Mouse (Mus musculus) limb, embryonic 12.5 days (tissue): ENCODE results near the gene Henmt1. TPM values are rescaled to one million over a fixed set of nuclear protein-coding genes. Genes with fewer than 3 reads are reported as not detected.

ENCODE experiments used
- ATAC-seq: fragments of 200-750 bp; cut with Nextera tagmentation; 2 replicates; pipeline ENCODE4 v1.8.0; 2017; ENCODE audit warnings: low read depth, moderate TSS enrichment; ENCODE audit not compliant: insufficient number of reproducible peaks, insufficient read depth, low FRiP score, low TSS enrichment
- H3K27ac ChIP-seq: fragments of 300-500 bp; sonication (generic); 2 replicates; pipeline ENCODE4 v1.5.1; 2016; ENCODE audit warnings: mild to moderate bottlenecking, moderate library complexity
- H3K27me3 ChIP-seq: fragments of 300-500 bp; sonication (generic); 2 replicates; pipeline ENCODE4 v1.6.1; 2016; ENCODE audit warnings: mild to moderate bottlenecking, moderate library complexity
- H3K36me3 ChIP-seq: fragments of 300-500 bp; sonication (generic); 2 replicates; pipeline ENCODE4 v1.6.1; 2016; ENCODE audit warnings: mild to moderate bottlenecking, moderate library complexity
- H3K4me1 ChIP-seq: fragments of 300-500 bp; sonication (generic); replicated peaks from 2 replicates; pipeline ENCODE4 v1.6.1; 2016
- H3K4me2 ChIP-seq: fragments of 300-500 bp; sonication (generic); 2 replicates; pipeline ENCODE4 v1.6.1; 2016; ENCODE audit warnings: mild to moderate bottlenecking, moderate library complexity
- H3K4me3 ChIP-seq: fragments of 300-500 bp; sonication (generic); replicated peaks from 2 replicates; pipeline ENCODE4 v1.5.1; 2016; ENCODE audit warnings: mild to moderate bottlenecking
- H3K9ac ChIP-seq: fragments of 300-500 bp; sonication (generic); replicated peaks from 2 replicates; pipeline ENCODE4 v1.6.1; 2016; ENCODE audit warnings: mild to moderate bottlenecking, moderate library complexity
- H3K9me3 ChIP-seq: fragments of 300-500 bp; sonication (generic); 2 replicates; pipeline ENCODE4 v1.6.1; 2016; ENCODE audit warnings: mild to moderate bottlenecking, moderate library complexity
- WGBS: fragments of 180-500 bp; shearing (Covaris S2); methylation state at CpG from one replicate; pipeline ENCODE4 v1.1.7; 2016; 5-methylcytosine and 5-hydroxymethylcytosine counted together
- polyA plus RNA-seq: library from polyadenylated mRNA; unstranded; fragments of >200 nt; fragmentation: Nextera tagmentation; extraction: Ambion mirVana; gene quantifications from 2 replicates; pipeline ENCODE4 v1.2.1, GENCODE M21; 2016

Gene Henmt1
- polyA plus RNA-seq, result 1.5 and 1.6 TPM in 2 replicates

DNA sequence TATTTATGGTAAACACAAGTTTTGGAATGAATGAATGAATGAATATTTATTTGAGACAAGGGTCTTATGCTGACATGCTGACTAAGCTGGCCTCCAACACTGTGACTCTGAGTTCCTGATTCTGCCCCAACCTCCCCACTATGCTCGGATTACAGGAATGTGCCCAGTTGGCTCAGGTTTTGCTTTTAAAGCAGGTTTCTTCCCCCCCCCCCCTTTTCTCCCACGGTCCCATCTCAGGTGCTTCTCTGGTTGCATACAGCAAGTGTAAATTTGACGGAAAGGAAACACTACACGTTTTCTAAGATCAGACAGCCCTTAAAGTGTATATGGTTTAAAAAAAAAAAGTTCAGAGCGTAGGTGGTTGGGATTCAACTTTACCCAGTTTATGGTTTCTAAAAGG is at the start of gene Henmt1:
Gene Henmt1, plus strand, starts transcription at position 301 of the 400 bp plus-strand sequence.
- 83% methylated on average over 5 of the region's 5 CpGs for WGBS
- no peak for ATAC-seq

DNA sequence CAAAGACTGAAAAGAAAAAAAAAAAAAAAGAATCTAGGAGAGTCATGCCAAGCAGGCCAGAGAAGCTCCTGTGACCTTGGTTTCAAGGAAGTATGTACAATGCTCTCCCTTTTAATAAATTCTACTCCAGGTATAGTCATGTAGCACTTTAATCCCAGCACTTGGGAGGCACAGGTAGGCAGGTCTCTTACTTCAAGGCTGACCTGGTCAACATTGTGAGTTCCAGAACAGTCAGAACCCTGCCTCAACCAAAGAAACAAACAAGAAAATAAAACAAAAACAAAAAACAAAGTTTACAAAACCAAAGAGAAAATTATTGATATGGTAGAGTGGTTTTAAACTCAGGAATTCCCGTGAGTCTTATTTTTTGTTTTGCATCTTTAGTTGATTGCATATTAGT is 49.8 kb upstream of the Henmt1 start, which contains the start of gene Fndc7:
Gene Fndc7, minus strand, starts transcription at position 101 of the 400 bp plus-strand sequence.
- ATAC-seq, result no peak
- H3K4me1 ChIP-seq, result no peaks in the 10 kb centered on the region
- H3K4me2 ChIP-seq, result no peak within 1 kb of the TSS
- no peak within 1 kb of the TSS for H3K27ac ChIP-seq
- 96% methylated on average over 1 of the region's 1 CpGs for WGBS
- H3K36me3 ChIP-seq, result no peaks in the 10 kb centered on the region
- no peaks in the 10 kb centered on the region for H3K27me3 ChIP-seq
- H3K9ac ChIP-seq, result no peak within 1 kb of the TSS
- H3K4me3 ChIP-seq, result no peak within 1 kb of the TSS
- no peaks in the 10 kb centered on the region for H3K9me3 ChIP-seq

More for the DNA sequence above, at the start of gene Henmt1:
- peak within 1 kb of the TSS; percentile 37; the same call in 1 of the 2 replicates for H3K9ac ChIP-seq
- H3K4me3 ChIP-seq, result peak within 1 kb of the TSS; percentile 37
- H3K27me3 ChIP-seq, result no peaks in the 10 kb centered on the region
- H3K27ac ChIP-seq, result no peak within 1 kb of the TSS
- H3K9me3 ChIP-seq, result no peaks in the 10 kb centered on the region
- no peaks in the 10 kb centered on the region for H3K4me1 ChIP-seq
- H3K4me2 ChIP-seq, result peak within 1 kb of the TSS; percentile 60
- no peaks in the 10 kb centered on the region for H3K36me3 ChIP-seq

DNA sequence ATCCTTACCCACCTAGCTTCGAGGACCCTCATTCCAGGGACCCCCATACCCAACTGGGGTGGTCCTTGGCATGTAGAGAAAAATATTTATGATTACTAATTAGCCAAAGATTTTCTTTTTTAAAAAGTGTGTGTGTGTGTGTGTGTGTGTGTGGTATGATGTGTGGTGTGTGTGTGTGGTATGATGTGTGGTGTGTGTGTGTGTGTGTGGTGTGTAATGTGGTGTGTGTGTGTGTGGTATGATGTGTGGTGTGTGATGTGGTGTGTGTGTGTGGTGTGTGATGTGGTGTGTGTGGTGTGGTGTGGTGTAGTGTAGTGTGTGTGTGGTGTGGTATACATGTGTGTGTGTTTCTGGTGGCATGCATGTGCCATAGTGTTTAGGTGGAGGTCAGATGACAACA is 47.6 kb upstream of the Henmt1 start:
- Histone ChIP-seq H3K4me3 (no peak overlapping the region), H3K4me2 (no peak overlapping the region), H3K27me3 (no peaks in the 10 kb centered on the region), H3K9me3 (no peaks in the 10 kb centered on the region), H3K4me1 (no peaks in the 10 kb centered on the region), H3K27ac (no peak overlapping the region), H3K9ac (no peak overlapping the region), H3K36me3 (no peaks in the 10 kb centered on the region)
- WGBS, result 75% methylated on average over 1 of the region's 1 CpGs
- ATAC-seq, result no peak

DNA sequence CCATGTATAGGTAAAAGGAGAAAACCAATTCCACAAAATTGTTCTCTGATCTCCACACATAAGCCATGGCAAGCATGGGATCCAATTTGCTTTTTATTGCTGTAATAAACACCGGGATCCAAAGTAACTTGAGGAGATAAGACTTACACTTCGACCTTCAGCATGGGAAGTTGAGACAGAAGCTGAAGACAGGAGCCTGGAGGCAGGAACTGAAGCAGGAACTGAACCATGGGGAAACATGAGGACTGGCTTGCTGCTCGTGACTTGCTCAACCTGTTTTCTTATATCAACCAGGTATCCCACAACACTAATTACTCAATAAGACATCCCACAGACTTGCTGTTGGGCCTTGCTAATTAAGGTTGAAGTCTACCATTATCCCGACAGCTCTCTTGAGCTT is 46.8 kb upstream of the Henmt1 start:
- no peak overlapping the region for H3K27ac ChIP-seq
- no peaks in the 10 kb centered on the region for H3K36me3 ChIP-seq
- H3K4me2 ChIP-seq, result no peak overlapping the region
- H3K9me3 ChIP-seq, result no peaks in the 10 kb centered on the region
- ATAC-seq, result no peak
- H3K27me3 ChIP-seq, result no peaks in the 10 kb centered on the region
- H3K9ac ChIP-seq, result no peak overlapping the region
- no peaks in the 10 kb centered on the region for H3K4me1 ChIP-seq
- WGBS, result 49% methylated on average over 4 of the region's 4 CpGs
- no peak overlapping the region for H3K4me3 ChIP-seq

DNA sequence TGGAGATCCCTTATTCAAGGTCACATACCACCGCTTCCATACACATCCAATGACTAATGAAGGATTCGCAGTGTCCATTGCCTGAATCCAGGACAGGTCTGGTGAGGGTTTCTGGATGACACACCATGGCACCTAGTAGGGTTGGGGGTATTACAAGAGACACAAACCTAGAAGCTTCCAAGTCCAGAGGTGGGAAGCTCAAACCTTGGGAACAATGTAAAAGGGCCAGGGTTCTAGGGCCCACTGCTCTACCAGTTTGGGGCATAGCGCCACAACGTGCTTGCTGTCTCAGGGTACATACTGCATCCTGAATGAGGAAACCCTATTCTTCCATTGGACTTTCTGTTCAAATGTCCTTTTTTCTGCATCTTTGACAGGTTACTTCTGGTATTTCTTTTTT is 41.0 kb upstream of the Henmt1 start:
- Histone ChIP-seq H3K4me3 (no peak overlapping the region), H3K27me3 (no peaks in the 10 kb centered on the region), H3K4me2 (no peak overlapping the region), H3K36me3 (peaks cover 37% of the 10 kb centered on the region), H3K9ac (no peak overlapping the region), H3K27ac (no peak overlapping the region), H3K9me3 (no peaks in the 10 kb centered on the region), H3K4me1 (no peaks in the 10 kb centered on the region)
- no peak for ATAC-seq
- 94% methylated on average over 4 of the region's 4 CpGs for WGBS

DNA sequence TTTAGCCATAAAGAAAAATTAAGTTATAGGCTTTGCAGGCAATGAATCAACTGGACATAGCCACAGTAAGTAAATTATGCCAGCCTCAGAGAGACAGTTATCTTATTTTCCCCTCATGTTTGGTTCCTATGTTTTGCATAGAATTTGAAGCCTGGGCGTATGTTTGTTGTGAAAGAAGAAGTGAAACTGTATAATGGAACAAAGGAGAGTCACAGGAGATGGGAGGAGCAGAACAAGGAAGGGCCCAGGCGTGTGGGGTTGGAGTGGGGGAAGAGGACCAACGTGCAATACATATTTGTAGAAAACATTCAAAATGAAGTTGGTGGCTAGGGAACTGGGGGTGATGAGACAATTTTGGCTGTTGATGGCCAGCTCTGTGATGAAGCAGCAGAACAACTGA is 39.5 kb upstream of the Henmt1 start:
- no peak for ATAC-seq
- H3K27ac ChIP-seq, result no peak overlapping the region
- 92% methylated on average over 3 of the region's 3 CpGs for WGBS
- H3K9me3 ChIP-seq, result no peaks in the 10 kb centered on the region
- no peaks in the 10 kb centered on the region for H3K27me3 ChIP-seq
- H3K4me2 ChIP-seq, result no peak overlapping the region
- H3K4me1 ChIP-seq, result no peaks in the 10 kb centered on the region
- no peak overlapping the region for H3K4me3 ChIP-seq
- H3K9ac ChIP-seq, result no peak overlapping the region
- peaks cover 52% of the 10 kb centered on the region for H3K36me3 ChIP-seq

DNA sequence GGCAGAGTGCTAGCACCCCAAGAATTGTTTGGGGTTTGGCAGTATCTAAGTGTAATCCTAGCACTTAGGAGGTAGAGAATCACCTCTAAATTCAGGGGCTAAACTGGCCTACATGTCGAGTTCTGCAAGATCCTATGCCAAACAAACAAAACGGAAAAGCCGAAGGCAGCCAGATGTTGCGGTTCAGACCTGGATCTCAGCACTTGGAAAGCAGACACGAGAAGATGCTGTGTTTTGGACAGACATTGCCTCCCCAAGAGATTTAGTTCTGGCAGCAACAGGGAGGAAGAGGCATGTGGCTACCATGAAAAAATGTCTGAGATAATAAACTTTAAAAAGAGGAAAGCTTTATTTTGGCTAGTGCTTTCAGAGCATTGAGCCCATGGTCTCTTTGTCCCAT is 39.0 kb upstream of the Henmt1 start:
- no peak overlapping the region for H3K4me2 ChIP-seq
- no peak overlapping the region for H3K27ac ChIP-seq
- no peaks in the 10 kb centered on the region for H3K9me3 ChIP-seq
- H3K27me3 ChIP-seq, result no peaks in the 10 kb centered on the region
- no peaks in the 10 kb centered on the region for H3K4me1 ChIP-seq
- no peak overlapping the region for H3K4me3 ChIP-seq
- no peak for ATAC-seq
- WGBS, result 86% methylated on average over 5 of the region's 5 CpGs
- H3K9ac ChIP-seq, result no peak overlapping the region
- peaks cover 57% of the 10 kb centered on the region for H3K36me3 ChIP-seq

DNA sequence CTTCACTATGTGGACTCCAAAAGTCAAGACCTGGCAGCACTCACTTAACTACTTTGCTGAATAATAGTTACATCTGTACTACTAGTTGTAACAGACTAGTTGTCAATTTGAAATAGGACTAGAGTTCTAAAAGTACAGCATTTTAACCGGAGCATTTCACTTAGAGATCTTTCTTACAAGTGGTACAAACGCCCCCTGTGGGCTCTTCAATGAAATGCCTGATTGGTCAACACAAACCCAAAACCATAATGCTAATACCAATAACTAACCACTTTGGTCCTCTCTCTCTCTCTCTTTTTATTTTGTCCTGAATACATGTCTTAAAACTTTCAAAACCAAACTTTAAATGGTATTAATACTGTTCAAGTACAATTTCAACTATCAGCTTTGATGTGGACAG is 37.6 kb upstream of the Henmt1 start:
- no peak for ATAC-seq
- H3K4me3 ChIP-seq, result no peak overlapping the region
- no peak overlapping the region for H3K4me2 ChIP-seq
- H3K27me3 ChIP-seq, result no peaks in the 10 kb centered on the region
- H3K27ac ChIP-seq, result no peak overlapping the region
- no peaks in the 10 kb centered on the region for H3K4me1 ChIP-seq
- WGBS, result 60% methylated on average over 2 of the region's 2 CpGs
- H3K9ac ChIP-seq, result no peak overlapping the region
- H3K36me3 ChIP-seq, result peaks cover 68% of the 10 kb centered on the region
- H3K9me3 ChIP-seq, result no peaks in the 10 kb centered on the region

DNA sequence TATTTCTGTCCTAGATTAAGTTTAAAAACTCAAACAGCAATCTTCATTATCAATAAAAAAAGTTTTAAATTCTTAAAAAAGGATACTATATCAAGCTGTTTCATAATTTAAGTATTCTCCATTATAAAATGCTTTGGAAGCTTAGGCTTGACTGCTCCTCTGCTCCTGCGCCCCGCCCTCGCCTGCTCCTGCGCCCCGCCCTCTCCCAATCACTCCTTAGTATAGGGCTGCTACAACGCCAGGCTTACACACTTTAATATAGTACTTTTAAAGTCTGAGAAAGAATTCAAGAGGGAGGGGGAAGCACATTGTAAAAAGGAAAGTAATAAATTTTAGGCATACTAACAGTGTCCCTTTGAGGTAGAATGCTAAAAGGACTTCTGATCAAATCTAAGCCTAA is 36.7 kb upstream of the Henmt1 start:
- Histone ChIP-seq H3K4me2 (no peak overlapping the region), H3K36me3 (peaks cover 77% of the 10 kb centered on the region), H3K4me1 (no peaks in the 10 kb centered on the region), H3K9me3 (no peaks in the 10 kb centered on the region), H3K27me3 (no peaks in the 10 kb centered on the region), H3K9ac (no peak overlapping the region), H3K4me3 (no peak overlapping the region), H3K27ac (no peak overlapping the region)
- 91% methylated on average over 6 of the region's 6 CpGs for WGBS
- ATAC-seq, result no peak

DNA sequence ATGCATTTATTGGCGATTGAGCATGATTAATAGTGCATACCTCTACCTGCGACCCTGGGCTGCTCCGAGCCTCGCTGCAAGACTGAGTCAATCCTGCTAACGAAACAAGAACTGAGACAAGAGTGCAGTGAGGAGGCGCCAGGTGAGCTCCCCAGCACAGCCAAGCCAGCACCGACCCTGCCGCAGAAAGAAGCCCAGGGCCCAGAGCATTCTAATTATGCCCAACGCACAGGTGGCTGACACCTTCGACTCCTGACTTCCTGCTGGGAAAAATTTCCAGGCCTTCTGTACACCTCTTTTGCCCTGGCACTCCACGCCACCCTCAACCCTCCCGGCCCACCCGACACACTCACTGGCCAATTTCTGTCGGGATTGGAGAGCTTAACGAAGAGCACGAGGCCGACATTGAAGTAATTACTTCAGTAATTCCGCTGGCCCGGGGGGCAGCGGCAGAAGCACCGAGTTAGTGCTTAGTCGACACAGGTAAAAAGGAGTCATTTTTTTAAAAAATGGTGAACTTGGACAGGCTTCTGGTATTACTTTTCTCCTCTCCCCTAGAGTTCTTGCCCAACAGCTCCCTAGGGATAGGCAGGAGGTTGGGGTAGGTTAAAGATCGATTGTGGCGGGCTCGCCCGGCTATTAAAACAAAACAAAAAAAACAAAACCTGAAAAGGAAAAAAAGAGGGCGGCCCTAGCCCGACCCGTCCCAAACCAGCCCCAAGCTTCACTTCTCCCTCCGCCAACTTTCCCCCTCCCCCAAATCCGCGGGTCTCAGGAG is 29.2 kb upstream of the Henmt1 start:
- Histone ChIP-seq H3K9me3 (no peaks in the 10 kb centered on the region), H3K4me1 (peaks cover 14% of the 10 kb centered on the region), H3K36me3 (peaks cover 26% of the 10 kb centered on the region), H3K4me3 (peak overlapping the region; percentile 96), H3K27ac (peak overlapping the region; percentile 99), H3K4me2 (peak overlapping the region; percentile 96), H3K9ac (peak overlapping the region; percentile 92), H3K27me3 (no peaks in the 10 kb centered on the region)
- under 1% methylated on average over 32 of the region's 32 CpGs for WGBS
- ATAC-seq, result no peak

DNA sequence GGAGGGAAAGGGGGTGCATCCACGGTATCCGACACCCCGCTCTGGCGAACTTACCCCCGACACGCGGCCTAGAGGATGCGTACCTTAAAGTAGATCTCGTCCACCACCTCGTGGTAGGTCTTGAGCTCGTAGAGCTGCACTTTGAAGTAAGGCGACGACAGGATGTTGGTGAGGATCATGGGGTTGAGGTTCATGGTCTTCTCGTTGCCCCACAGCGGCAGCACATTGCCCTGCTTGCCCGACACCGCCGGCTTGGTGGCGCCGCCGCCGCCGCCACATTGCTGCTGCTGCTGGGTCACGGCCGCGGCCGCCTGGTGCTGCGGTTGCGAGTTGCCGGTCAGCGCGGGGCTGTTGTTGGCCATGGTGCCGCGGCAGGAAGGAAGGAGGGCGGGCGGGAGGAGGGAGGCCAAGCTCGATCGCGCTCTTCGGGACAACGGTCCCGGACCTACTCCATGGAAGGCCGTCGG is 28.6 kb upstream of the Henmt1 start:
- Histone ChIP-seq H3K4me3 (peak overlapping the region; percentile 96), H3K27me3 (no peaks in the 10 kb centered on the region), H3K4me2 (peak overlapping the region; percentile 96), H3K4me1 (peaks cover 14% of the 10 kb centered on the region), H3K36me3 (peaks cover 21% of the 10 kb centered on the region), H3K27ac (peak overlapping the region; percentile 99), H3K9ac (peak overlapping the region; percentile 92), H3K9me3 (no peaks in the 10 kb centered on the region)
- ATAC-seq, result peak; percentile 88
- under 1% methylated on average over 44 of the region's 44 CpGs for whole genome bisulfite sequencing
